Mouse (Mus musculus) embryonic facial prominence, embryonic 14.5 days (tissue): ENCODE measurements at regions not wholly inside any gene's neighbourhood (a gene's known extent, or its start where the extent isn't known, plus 50 kb on each side); places are given as distances from the start of the nearest gene placed in this dataset.

Source experiments
- ATAC-seq: fragments of 200-750 bp; cut with Nextera tagmentation; 2 replicates; pipeline ENCODE4 v1.8.0; 2017; ENCODE audit warnings: low read depth, moderate number of reproducible peaks, moderate TSS enrichment
- DNase-seq: peaks from one replicate; pipeline ENCODE4 v3.0.0-alpha.2; 2015; ENCODE audit warnings: low spot score
- H3K27ac ChIP-seq: fragments of 300-500 bp; sonication (generic); replicated peaks from 2 replicates; pipeline ENCODE4 v1.5.1; 2014; ENCODE audit warnings: low read depth, mild to moderate bottlenecking, low read length, moderate library complexity
- H3K27me3 ChIP-seq: fragments of 300-500 bp; sonication (generic); replicated peaks from 2 replicates; pipeline ENCODE4 v1.6.1; 2014; ENCODE audit warnings: low read length; ENCODE audit not compliant: control insufficient read depth, insufficient read depth
- H3K36me3 ChIP-seq: fragments of 300-500 bp; sonication (generic); 2 replicates; pipeline ENCODE4 v1.6.1; 2014; ENCODE audit warnings: low read length, mixed read lengths; ENCODE audit not compliant: control insufficient read depth, insufficient read depth
- H3K4me1 ChIP-seq: fragments of 300-500 bp; sonication (generic); 2 replicates; pipeline ENCODE4 v1.6.1; 2014; ENCODE audit warnings: antibody characterized with exemption, low read length; ENCODE audit not compliant: control insufficient read depth, insufficient read depth
- H3K4me2 ChIP-seq: fragments of 300-500 bp; sonication (generic); 2 replicates; pipeline ENCODE4 v1.6.1; 2014; ENCODE audit warnings: low read depth, mild to moderate bottlenecking, low read length, moderate library complexity, mixed read lengths
- H3K4me3 ChIP-seq: fragments of 300-500 bp; sonication (generic); 2 replicates; pipeline ENCODE4 v1.5.1; 2014; ENCODE audit warnings: low read depth, mild to moderate bottlenecking, low read length
- H3K9ac ChIP-seq: fragments of 300-500 bp; sonication (generic); 2 replicates; pipeline ENCODE4 v1.6.1; 2014; ENCODE audit warnings: low read depth, mild to moderate bottlenecking, low read length, moderate library complexity, mixed read lengths
- H3K9me3 ChIP-seq: fragments of 300-500 bp; sonication (generic); 2 replicates; pipeline ENCODE4 v1.6.1; 2016; ENCODE audit warnings: low read length; ENCODE audit not compliant: control insufficient read depth
- WGBS: fragments of 180-500 bp; shearing (Covaris S2); extraction: QIAGEN DNeasy Blood & Tissue Kit; methylation state at CpG from one replicate; pipeline ENCODE4 v1.1.7; 2014; 5-methylcytosine and 5-hydroxymethylcytosine counted together

DNA sequence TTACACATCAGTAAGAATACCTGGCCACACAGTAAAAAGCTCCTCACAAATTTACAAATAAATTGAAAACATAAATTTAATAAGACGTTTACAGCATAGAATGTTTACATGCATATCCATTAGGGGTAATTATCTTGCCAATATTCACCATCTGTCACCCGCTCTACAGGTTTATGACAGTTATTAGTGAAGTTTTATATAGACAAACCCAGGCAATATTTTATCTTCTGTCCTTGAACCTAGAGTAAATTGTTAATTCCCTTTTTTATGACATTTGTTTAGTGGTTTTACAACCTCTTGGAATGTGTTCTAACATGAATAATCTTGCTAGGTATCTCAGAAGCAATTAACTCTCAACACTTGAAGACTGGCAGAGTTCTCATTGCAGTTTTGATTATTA lies 6458.7 kb downstream of the 9330182O14Rik start:
- Histone ChIP-seq H3K4me3 (no peak overlapping the region), H3K9ac (no peak overlapping the region), H3K27me3 (no peaks in the 10 kb centered on the region), H3K36me3 (no peaks in the 10 kb centered on the region), H3K27ac (no peak overlapping the region), H3K4me2 (no peak overlapping the region), H3K9me3 (no peaks in the 10 kb centered on the region), H3K4me1 (no peaks in the 10 kb centered on the region)
- ATAC-seq (no peak), DNase-seq (no peak)
- 63% methylated on average over 2 of the region's 2 CpGs for WGBS

DNA sequence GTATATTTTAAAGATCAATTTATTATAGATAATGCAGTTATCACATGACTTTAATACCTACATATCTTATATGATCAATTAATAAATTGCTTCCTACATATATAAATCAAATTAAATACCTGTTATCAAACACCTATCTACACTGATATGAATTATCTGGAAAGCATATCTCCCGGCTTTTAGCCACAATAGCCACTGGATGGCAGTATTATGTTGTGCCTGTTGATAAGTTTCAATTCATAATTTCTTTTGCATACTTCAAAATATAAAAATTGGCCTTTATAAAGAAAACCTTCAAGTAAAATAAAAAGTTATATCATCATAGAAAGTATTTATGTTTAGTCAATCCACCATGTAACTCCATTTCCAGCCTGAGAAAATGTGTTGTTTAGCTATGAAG lies 6464.2 kb downstream of the 9330182O14Rik start:
- no peak overlapping the region for H3K4me2 ChIP-seq
- no peaks in the 10 kb centered on the region for H3K9me3 ChIP-seq
- peak; percentile 4 for DNase-seq
- H3K9ac ChIP-seq, result no peak overlapping the region
- no peak overlapping the region for H3K27ac ChIP-seq
- ATAC-seq, result no peak
- no peaks in the 10 kb centered on the region for H3K27me3 ChIP-seq
- no peak overlapping the region for H3K4me3 ChIP-seq
- no peaks in the 10 kb centered on the region for H3K36me3 ChIP-seq
- WGBS, result 59% methylated on average over 1 of the region's 1 CpGs
- no peaks in the 10 kb centered on the region for H3K4me1 ChIP-seq

DNA sequence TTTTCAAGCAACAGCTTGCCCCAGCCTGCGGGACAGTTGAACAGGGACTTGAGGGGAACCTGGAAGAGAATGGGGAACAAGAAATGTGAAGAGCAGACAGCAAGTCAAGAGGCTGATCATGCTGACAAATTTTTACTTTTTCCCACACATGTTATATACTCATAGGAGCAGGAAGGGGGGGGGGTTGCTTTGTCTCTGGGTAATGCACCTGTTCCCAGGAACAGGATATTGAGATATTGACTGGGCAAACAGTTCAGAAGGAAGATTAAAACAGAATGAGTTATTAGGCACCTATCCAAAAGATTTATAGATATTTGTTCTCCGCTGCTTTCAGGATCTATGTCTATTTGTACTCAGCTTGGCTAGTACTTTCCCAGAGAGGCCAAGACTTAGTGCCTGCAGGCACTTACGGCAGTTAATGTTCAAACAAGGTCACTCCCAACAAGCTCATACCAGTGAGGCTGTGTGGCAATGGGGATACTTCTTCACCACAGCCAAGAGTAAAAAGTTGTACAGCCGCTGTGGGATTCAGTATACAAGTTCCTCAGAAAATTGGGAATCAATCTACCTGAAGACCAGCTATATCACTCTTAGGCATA lies 6489.4 kb downstream of the 9330182O14Rik start:
- WGBS, result 74% methylated on average over 4 of the region's 4 CpGs
- Histone ChIP-seq H3K36me3 (no peaks in the 10 kb centered on the region), H3K9me3 (no peaks in the 10 kb centered on the region), H3K4me3 (no peak overlapping the region), H3K27me3 (no peaks in the 10 kb centered on the region), H3K4me2 (no peak overlapping the region), H3K27ac (no peak overlapping the region), H3K4me1 (no peaks in the 10 kb centered on the region), H3K9ac (no peak overlapping the region)
- no peak for DNase-seq
- no peak for ATAC-seq

DNA sequence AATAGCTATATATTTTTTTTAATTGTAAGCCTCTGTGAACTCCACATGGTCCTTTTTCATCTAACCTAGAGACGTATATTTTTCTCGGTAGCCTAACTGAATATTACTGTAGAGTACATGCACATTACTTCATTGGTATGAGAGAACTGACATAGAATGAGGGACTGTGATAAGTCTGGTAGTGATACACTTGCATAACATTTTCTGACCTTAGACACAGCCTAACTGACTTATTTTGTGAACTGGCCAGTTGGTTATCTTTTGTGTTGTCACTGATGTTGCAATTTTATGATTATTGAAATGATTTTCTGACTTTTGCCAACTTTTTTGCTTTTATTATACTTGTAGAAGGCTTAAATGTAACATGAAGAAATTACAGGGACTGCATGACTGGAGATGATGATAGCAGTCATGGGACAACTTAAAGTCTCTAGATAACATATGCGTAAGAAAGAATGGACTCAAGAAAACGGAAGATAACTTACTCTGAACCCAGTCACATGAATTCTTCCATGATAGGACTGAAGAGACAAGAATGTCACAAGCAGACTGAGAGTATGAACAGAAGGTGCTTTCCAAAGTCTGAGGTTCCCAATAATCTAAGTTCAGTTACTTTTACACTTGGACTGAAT lies 6491.0 kb downstream of the 9330182O14Rik start:
- Histone ChIP-seq H3K4me3 (no peak overlapping the region), H3K27ac (no peak overlapping the region), H3K9ac (no peak overlapping the region), H3K9me3 (no peaks in the 10 kb centered on the region), H3K36me3 (no peaks in the 10 kb centered on the region), H3K4me1 (no peaks in the 10 kb centered on the region), H3K4me2 (no peak overlapping the region), H3K27me3 (no peaks in the 10 kb centered on the region)
- 92% methylated on average over 4 of the region's 4 CpGs for WGBS
- DNase-seq (no peak), ATAC-seq (no peak)
